Mouse (Mus musculus): Measurements from ENCODE around the gene Snd1. TPM values are rescaled to one million over a fixed set of nuclear protein-coding genes. Genes with fewer than 3 reads are reported as not detected.

Snd1 gene
- polyA plus RNA-seq, 1 experiment = 190 TPM

- H3K4me3 ChIP-seq = no peak overlapping the region
- H3K4me2 ChIP-seq (ENCODE audit: low read depth) = no peak overlapping the region
- TF ChIP-seq MYOD1 (IDR thresholded peaks at IDR 0.05; ENCODE audit: control insufficient read depth in 1 of 3, insufficient read length in 2 of 3, low read depth in 2 of 3) (no peak), E2F4 (IDR thresholded peaks at IDR 0.05; ENCODE audit: insufficient read depth) (no peak), POLR2AphosphoS2 (IDR thresholded peaks at IDR 0.05; ENCODE audit: insufficient read length, low read depth) (no peak), CEBPB (IDR thresholded peaks at IDR 0.05; ENCODE audit: insufficient read depth, poor library complexity, severe bottlenecking) (no peak), MAX (IDR thresholded peaks at IDR 0.05; ENCODE audit: low read depth) (no peak), REST (IDR thresholded peaks at IDR 0.05; ENCODE audit: insufficient read depth, insufficient read length) (no peak), MYOG (IDR thresholded peaks at IDR 0.05; ENCODE audit: control insufficient read depth in 1 of 3, insufficient read depth in 1 of 3, insufficient read length in 2 of 3, low read depth in 2 of 3) (no peak), TCF3 (IDR thresholded peaks at IDR 0.05; ENCODE audit: insufficient read length, low read depth) (no peak), SRF (IDR thresholded peaks at IDR 0.05; ENCODE audit: control insufficient read depth, insufficient read length, low read depth) (no peak), POLR2A (IDR thresholded peaks at IDR 0.05; ENCODE audit: insufficient read length, low read depth) (no peak), USF1 (IDR thresholded peaks at IDR 0.05; ENCODE audit: low read depth) (no peak)
- peaks cover 21% of the 10 kb centered on the region for H3K79me2 ChIP-seq (ENCODE audit: control insufficient read depth, insufficient read depth)
- H3K36me3 ChIP-seq (ENCODE audit: control insufficient read depth, insufficient read depth) = no peaks in the 10 kb centered on the region
- H3ac ChIP-seq (ENCODE audit: control insufficient read depth, insufficient read length) = no peak overlapping the region
- H3K27me3 ChIP-seq (ENCODE audit: control insufficient read depth, insufficient read depth, insufficient read length) = no peaks in the 10 kb centered on the region
Measured at GRCm38 (mm10) chr6:28667586-28667985, 192.6 kb downstream of the Snd1 start.

- H3K79me2 ChIP-seq (ENCODE audit: control insufficient read depth, insufficient read depth) = peaks cover 17% of the 10 kb centered on the region
- TF ChIP-seq MYOD1 (IDR thresholded peaks at IDR 0.05; ENCODE audit: control insufficient read depth in 1 of 3, insufficient read length in 2 of 3, low read depth in 2 of 3) = no peak
- no peak for TF ChIP-seq USF1 (IDR thresholded peaks at IDR 0.05; ENCODE audit: low read depth)
- no peak for TF ChIP-seq POLR2AphosphoS2 (IDR thresholded peaks at IDR 0.05; ENCODE audit: insufficient read length, low read depth)
- TF ChIP-seq E2F4 (IDR thresholded peaks at IDR 0.05; ENCODE audit: insufficient read depth) = no peak
- no peak overlapping the region for H3ac ChIP-seq (ENCODE audit: control insufficient read depth, insufficient read length)
Measured at GRCm38 (mm10) chr6:28669251-28669650, 194.3 kb downstream of the Snd1 start.

GRCm38 (mm10) chr6:28672388-28672787, 197.4 kb downstream of the Snd1 start:
- Histone ChIP-seq H3ac (ENCODE audit: control insufficient read depth, insufficient read length) (no peak overlapping the region), H3K79me2 (ENCODE audit: control insufficient read depth, insufficient read depth) (peaks cover 14% of the 10 kb centered on the region), H3K4me2 (ENCODE audit: low read depth) (no peak overlapping the region), H3K27me3 (ENCODE audit: control insufficient read depth, insufficient read depth, insufficient read length) (no peaks in the 10 kb centered on the region), H3K4me3 (no peak overlapping the region), H3K36me3 (ENCODE audit: control insufficient read depth, insufficient read depth) (peaks cover 4% of the 10 kb centered on the region)
- TF ChIP-seq SRF (IDR thresholded peaks at IDR 0.05; ENCODE audit: control insufficient read depth, insufficient read length, low read depth) (no peak), MAX (IDR thresholded peaks at IDR 0.05; ENCODE audit: low read depth) (no peak), TCF12 (IDR thresholded peaks at IDR 0.05; ENCODE audit: insufficient read depth, poor library complexity, severe bottlenecking) (no peak), USF1 (IDR thresholded peaks at IDR 0.05; ENCODE audit: low read depth) (no peak), REST (IDR thresholded peaks at IDR 0.05; ENCODE audit: insufficient read depth, insufficient read length) (no peak), CEBPB (IDR thresholded peaks at IDR 0.05; ENCODE audit: insufficient read depth, poor library complexity, severe bottlenecking) (no peak), MYOD1 (IDR thresholded peaks at IDR 0.05; ENCODE audit: control insufficient read depth in 1 of 3, insufficient read length in 2 of 3, low read depth in 2 of 3) (no peak), MYOG (IDR thresholded peaks at IDR 0.05; ENCODE audit: control insufficient read depth in 1 of 3, insufficient read depth in 1 of 3, insufficient read length in 2 of 3, low read depth in 2 of 3) (no peak), POLR2A (IDR thresholded peaks at IDR 0.05; ENCODE audit: insufficient read length, low read depth) (no peak), TCF3 (IDR thresholded peaks at IDR 0.05; ENCODE audit: insufficient read length, low read depth) (no peak), E2F4 (IDR thresholded peaks at IDR 0.05; ENCODE audit: insufficient read depth) (no peak), POLR2AphosphoS2 (IDR thresholded peaks at IDR 0.05; ENCODE audit: insufficient read length, low read depth) (no peak)

More at GRCm38 (mm10) chr6:28669251-28669650, 194.3 kb downstream of the Snd1 start:
- Histone ChIP-seq H3K4me3 (no peak overlapping the region), H3K36me3 (ENCODE audit: control insufficient read depth, insufficient read depth) (no peaks in the 10 kb centered on the region), H3K4me2 (ENCODE audit: low read depth) (no peak overlapping the region), H3K27me3 (ENCODE audit: control insufficient read depth, insufficient read depth, insufficient read length) (no peaks in the 10 kb centered on the region)

- Histone ChIP-seq H3K36me3 (ENCODE audit: control insufficient read depth, insufficient read depth) (peaks cover 12% of the 10 kb centered on the region), H3K79me2 (ENCODE audit: control insufficient read depth, insufficient read depth) (peaks cover 22% of the 10 kb centered on the region), H3K27me3 (ENCODE audit: control insufficient read depth, insufficient read depth, insufficient read length) (no peaks in the 10 kb centered on the region), H3K4me3 (no peak overlapping the region), H3ac (ENCODE audit: control insufficient read depth, insufficient read length) (no peak overlapping the region), H3K4me2 (ENCODE audit: low read depth) (no peak overlapping the region)
- no peak for TF ChIP-seq TCF3 (IDR thresholded peaks at IDR 0.05; ENCODE audit: insufficient read length, low read depth)
- TF ChIP-seq REST (IDR thresholded peaks at IDR 0.05; ENCODE audit: insufficient read depth, insufficient read length) = no peak
- no peak for TF ChIP-seq CEBPB (IDR thresholded peaks at IDR 0.05; ENCODE audit: insufficient read depth, poor library complexity, severe bottlenecking)
- no peak for TF ChIP-seq MYOD1 (IDR thresholded peaks at IDR 0.05; ENCODE audit: control insufficient read depth in 1 of 3, insufficient read length in 2 of 3, low read depth in 2 of 3)
- no peak for TF ChIP-seq POLR2AphosphoS2 (IDR thresholded peaks at IDR 0.05; ENCODE audit: insufficient read length, low read depth)
- no peak for TF ChIP-seq MAX (IDR thresholded peaks at IDR 0.05; ENCODE audit: low read depth)
- TF ChIP-seq SRF (IDR thresholded peaks at IDR 0.05; ENCODE audit: control insufficient read depth, insufficient read length, low read depth) = no peak
- TF ChIP-seq USF1 (IDR thresholded peaks at IDR 0.05; ENCODE audit: low read depth) = no peak
- no peak for TF ChIP-seq E2F4 (IDR thresholded peaks at IDR 0.05; ENCODE audit: insufficient read depth)
- no peak for TF ChIP-seq MYOG (IDR thresholded peaks at IDR 0.05; ENCODE audit: control insufficient read depth in 1 of 3, insufficient read depth in 1 of 3, insufficient read length in 2 of 3, low read depth in 2 of 3)
- TF ChIP-seq POLR2A (IDR thresholded peaks at IDR 0.05; ENCODE audit: insufficient read length, low read depth) = no peak
- TF ChIP-seq TCF12 (IDR thresholded peaks at IDR 0.05; ENCODE audit: insufficient read depth, poor library complexity, severe bottlenecking) = no peak
Measured at GRCm38 (mm10) chr6:28674686-28675085, 199.7 kb downstream of the Snd1 start.

- Histone ChIP-seq H3ac (ENCODE audit: control insufficient read depth, insufficient read length) (no peak overlapping the region), H3K4me2 (ENCODE audit: low read depth) (no peak overlapping the region), H3K36me3 (ENCODE audit: control insufficient read depth, insufficient read depth) (peaks cover 12% of the 10 kb centered on the region), H3K4me3 (no peak overlapping the region), H3K27me3 (ENCODE audit: control insufficient read depth, insufficient read depth, insufficient read length) (no peaks in the 10 kb centered on the region), H3K79me2 (ENCODE audit: control insufficient read depth, insufficient read depth) (peaks cover 18% of the 10 kb centered on the region)
- no peak for TF ChIP-seq MYOG (IDR thresholded peaks at IDR 0.05; ENCODE audit: control insufficient read depth in 1 of 3, insufficient read depth in 1 of 3, insufficient read length in 2 of 3, low read depth in 2 of 3)
Measured at GRCm38 (mm10) chr6:28678896-28679295, 204.0 kb downstream of the Snd1 start.

All from myocyte (in vitro differentiated cells).